Mouse (Mus musculus): ENCODE measurements around the gene Cmss1.

- TF ChIP-seq CTCF (IDR thresholded peaks at IDR 0.05; ENCODE audit: low read depth) (no peak), EP300 (IDR thresholded peaks at IDR 0.05; ENCODE audit: low read depth) (no peak)
Observed at GRCm38 (mm10) chr16:57573831-57574230, 32.8 kb downstream of the Cmss1 start.

Data from liver, postnatal 0 days (tissue).